14 mouse cellular contexts compared by ENCODE assay signal in the genomic region with DNA sequence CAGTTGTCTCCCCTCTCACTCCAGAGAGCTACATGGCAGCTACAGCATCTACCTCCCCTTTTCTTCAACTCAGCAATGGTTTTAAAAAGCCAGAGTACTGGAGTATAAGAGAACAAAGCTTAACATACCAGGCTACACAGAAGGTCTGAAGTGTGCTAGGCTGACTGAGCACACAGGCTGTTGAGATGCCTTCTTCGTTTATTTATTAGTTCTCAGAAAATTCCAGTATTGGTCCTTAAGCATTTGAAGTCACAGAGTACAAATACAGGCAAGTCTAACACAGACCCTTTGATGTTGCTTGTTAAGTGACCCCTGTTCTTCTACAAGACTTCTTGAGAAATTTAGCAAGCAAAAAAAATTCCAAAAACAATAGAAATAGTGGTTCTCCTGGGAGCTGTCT.
DNase-seq lines count a peak whose midpoint lies in the region; ATAC-seq and TF ChIP-seq lines count a peak whose summit lies in the region.
"Had no signal": no experiment of that assay in that cellular context is flagged by ENCODE, and none has a peak within 500 bp of the region (broad histone marks: within the 10 kb centered on the region; RNA-seq: fewer than 3 reads in every experiment).

No protein-coding gene starts in this region.

- no peak for TF ChIP-seq CTCF in heart, postnatal 0 days (IDR thresholded peaks at IDR 0.05; ENCODE audit: low read depth)
- TF ChIP-seq CTCF in kidney, postnatal 0 days (IDR thresholded peaks at IDR 0.05; ENCODE audit: low read depth), result no peak

- ATAC-seq in heart, postnatal 0 days (ENCODE audit: insufficient read depth, low read depth), result no peak
- no peak for ATAC-seq in kidney, postnatal 0 days (replicated peaks; ENCODE audit: low FRiP score, low read depth)
- ATAC-seq: forebrain, embryonic 15.5 days; midbrain, embryonic 13.5 days had no signal

- H3K27ac ChIP-seq in heart, postnatal 0 days (ENCODE audit: low read depth), result no peak overlapping the region
- H3K27ac ChIP-seq in kidney, postnatal 0 days, result peak overlapping the region; percentile 82
- H3K27ac ChIP-seq: forebrain, embryonic 15.5 days; midbrain, embryonic 13.5 days had no signal

- no peaks in the 10 kb centered on the region; the same call in 1 of the 2 replicates for H3K9me3 ChIP-seq in heart, postnatal 0 days (replicated peaks; ENCODE audit: control insufficient read depth, low read length)
- no peaks in the 10 kb centered on the region for H3K9me3 ChIP-seq in kidney, postnatal 0 days (replicated peaks; ENCODE audit: low read length)
- H3K9me3 ChIP-seq: forebrain, embryonic 15.5 days; midbrain, embryonic 13.5 days had no signal

- no peak overlapping the region for H3K4me2 ChIP-seq in heart, postnatal 0 days (ENCODE audit: low read depth, low read length)
- peak overlapping the region; percentile 27; the same call in 1 of the 2 replicates for H3K4me2 ChIP-seq in kidney, postnatal 0 days (ENCODE audit: low read length)
- H3K4me2 ChIP-seq: forebrain, embryonic 15.5 days; midbrain, embryonic 13.5 days had no signal

- H3K27me3 ChIP-seq in heart, postnatal 0 days (ENCODE audit: control insufficient read depth, insufficient read depth, low read length), result no peaks in the 10 kb centered on the region
- H3K27me3 ChIP-seq in kidney, postnatal 0 days (ENCODE audit: insufficient read depth, low read length), result no peaks in the 10 kb centered on the region
- H3K27me3 ChIP-seq: forebrain, embryonic 15.5 days; midbrain, embryonic 13.5 days had no signal

- no peak for TF ChIP-seq EP300 in heart, postnatal 0 days (IDR thresholded peaks at IDR 0.05; ENCODE audit: low read depth)

- H3K36me3 ChIP-seq in heart, postnatal 0 days (replicated peaks; ENCODE audit: control insufficient read depth, insufficient read depth, low read length), result no peaks in the 10 kb centered on the region
- H3K36me3 ChIP-seq in kidney, postnatal 0 days (ENCODE audit: insufficient read depth, low read length), result no peaks in the 10 kb centered on the region
- H3K36me3 ChIP-seq: forebrain, embryonic 15.5 days; midbrain, embryonic 13.5 days had no signal

- H3K4me1 ChIP-seq in heart, postnatal 0 days (ENCODE audit: control insufficient read depth, insufficient read depth), result peaks cover 8% of the 10 kb centered on the region; the same call in 1 of the 2 replicates
- peaks cover 24% of the 10 kb centered on the region for H3K4me1 ChIP-seq in kidney, postnatal 0 days (replicated peaks; ENCODE audit: insufficient read depth, low read length)
- H3K4me1 ChIP-seq: forebrain, embryonic 15.5 days had no signal

- WGBS in heart, postnatal 0 days, result 60% methylated on average over 1 of the region's 1 CpGs
- WGBS in kidney, postnatal 0 days, result 13% methylated on average over 1 of the region's 1 CpGs

- no peak overlapping the region for H3K4me3 ChIP-seq in heart, postnatal 0 days (ENCODE audit: low read depth, low read length)
- no peak overlapping the region for H3K4me3 ChIP-seq in kidney, postnatal 0 days (replicated peaks; ENCODE audit: low read depth, low read length)
- H3K4me3 ChIP-seq: erythroblast, embryonic 14.5 days; forebrain, embryonic 15.5 days; midbrain, embryonic 13.5 days had no signal

- 0 out of 2 replicates have a peak overlapping the region, but pooled peaks have one; percentile 14 for H3K9ac ChIP-seq in heart, postnatal 0 days (replicated peaks; ENCODE audit: low read depth, low read length)
- H3K9ac ChIP-seq in kidney, postnatal 0 days (ENCODE audit: low read depth, low read length), result no peak overlapping the region
- H3K9ac ChIP-seq: forebrain, embryonic 15.5 days; midbrain, embryonic 13.5 days had no signal

- no peak for DNase-seq in heart, postnatal 0 days (ENCODE audit: low spot score)
- no peak for DNase-seq in heart, postnatal 4 days
- peak; percentile 36 for DNase-seq in kidney, postnatal 0 days (ENCODE audit: low spot score)
- DNase-seq in kidney, postnatal 25 days, result no peak
- peak; percentile 28 for DNase-seq in lung, postnatal 36 days
- DNase-seq in lung, adult 18-20 months, result no peak
- DNase-seq in gastrocnemius, postnatal 4 days (ENCODE audit: low spot score in 2 of 2), result no peak
- DNase-seq: adrenal gland, adult 2 months; cerebellum, adult 11 months; cerebellum, postnatal 25 days; thymus, postnatal 4 days had no signal

Comparison
In these comparisons a context has a peak if more than half of its experiments do, and no peak if none do; other contexts are left out.
1. DNase-seq: peak in kidney, postnatal 0 days (single experiment) and lung, postnatal 36 days (single experiment); none in heart, postnatal 0 days (single experiment), heart, postnatal 4 days (single experiment), kidney, postnatal 25 days (0 of 2), lung, adult 18-20 months (0 of 2) and gastrocnemius, postnatal 4 days (0 of 2).